Mouse (Mus musculus) heart, postnatal 36 days (tissue): ENCODE measurements around the gene Lmo4. TPM values are rescaled to one million over a fixed set of nuclear protein-coding genes. Genes with fewer than 3 reads are reported as not detected.

ENCODE experiments used
- DNase-seq, 2 experiments: peaks; one replicate each; pipeline ENCODE4 v3.0.0; 2021 to 2022
- intact Hi-C: fragments of 180-260 bp; cut with DNase I; formaldehyde crosslinking; loops from one replicate; pipeline ENCODE4 v1.15.1; 2025
- total RNA-seq, 2 experiments: library from RNA; stranded (reverse); gene quantifications; 2 replicates each; pipeline ENCODE4 v1.2.3; 2021

Gene Lmo4
- total RNA-seq, 2 experiments from 2014 or later: 31.4 to 34.5 TPM

GRCm38 (mm10) chr3:144162156-144162555 lies 42.9 kb downstream of the Lmo4 start:
- DNase-seq: no peak
- intact Hi-C loops: no loop called here

- DNase-seq: peak; percentile 23 to 37
- intact Hi-C loops: no loop called here
Observed at GRCm38 (mm10) chr3:144161261-144161660, 43.8 kb downstream of the Lmo4 start.

GRCm38 (mm10) chr3:144155746-144156145 lies 49.3 kb downstream of the Lmo4 start:
- intact Hi-C loops: no loop called here
- DNase-seq: no peak

GRCm38 (mm10) chr3:144153395-144153794 lies 51.6 kb downstream of the Lmo4 start:
- intact Hi-C loops: no loop called here
- DNase-seq: no peak

GRCm38 (mm10) chr3:144151001-144151400 lies 54.0 kb downstream of the Lmo4 start:
- intact Hi-C loops: no loop called here
- DNase-seq: no peak

- intact Hi-C loops: no loop called here
- no peak for DNase-seq
Observed at GRCm38 (mm10) chr3:144148234-144148633, 56.8 kb downstream of the Lmo4 start.

GRCm38 (mm10) chr3:144147244-144147643 lies 57.8 kb downstream of the Lmo4 start:
- intact Hi-C loops: no loop called here
- DNase-seq: no peak

GRCm38 (mm10) chr3:144144066-144144465 lies 61.0 kb downstream of the Lmo4 start:
- intact Hi-C loops: no loop called here
- no peak for DNase-seq

- DNase-seq: no peak
- intact Hi-C loops: no loop called here
Observed at GRCm38 (mm10) chr3:144142939-144143338, 62.1 kb downstream of the Lmo4 start.

- intact Hi-C loops: no loop called here
- DNase-seq: no peak
Observed at GRCm38 (mm10) chr3:144141786-144142185, 63.2 kb downstream of the Lmo4 start.

GRCm38 (mm10) chr3:144140816-144141215 lies 64.2 kb downstream of the Lmo4 start:
- intact Hi-C loops: no loop called here

GRCm38 (mm10) chr3:144138659-144139058 lies 66.4 kb downstream of the Lmo4 start:
- intact Hi-C loops: no loop called here
- DNase-seq: no peak

More at GRCm38 (mm10) chr3:144140816-144141215, 64.2 kb downstream of the Lmo4 start:
- no peak for DNase-seq
